Mouse (Mus musculus): ENCODE measurements around the gene Cdhr3.
"Not testable (repeated sequence)": the region's sequence is repeated elsewhere in the genome, so short reads cannot be mapped to it uniquely, and the experiment has no call there.

GRCm38 (mm10) chr12:32999778-33000177 is 92.9 kb downstream of the Cdhr3 start:
- not testable (repeated sequence) for TF ChIP-seq CTCF (IDR thresholded peaks at IDR 0.05; ENCODE audit: insufficient read depth, low read length); POLR2A (IDR thresholded peaks at IDR 0.05; ENCODE audit: borderline replicate concordance, extremely low read depth, low read depth, low read length)

Measured in lung, adult 2 months (tissue).